Mouse (Mus musculus): Measurements from ENCODE around the gene Larp7.

- TF ChIP-seq CTCF (IDR thresholded peaks at IDR 0.05; ENCODE audit: extremely low read depth, insufficient read depth, low read length) (no peak), POLR2A (IDR thresholded peaks at IDR 0.05; ENCODE audit: extremely low read depth, insufficient read depth, low read length) (peak; percentile 59; the same call in 1 of the 2 replicates)
Observed at GRCm38 (mm10) chr3:127498197-127498741, 54.9 kb downstream of the Larp7 start.
